Mouse (Mus musculus) adrenal gland, postnatal 25 days (tissue): ENCODE results near the gene Ugt1a1. TPM values are rescaled to one million over a fixed set of nuclear protein-coding genes. Genes with fewer than 3 reads are reported as not detected.
"Not testable (repeated sequence)": the region's sequence is repeated elsewhere in the genome, so short reads cannot be mapped to it uniquely, and the experiment has no call there.

Experiments used
- DNase-seq: peaks from one replicate; pipeline ENCODE4 v3.0.0; 2021; ENCODE audit warnings: mixed read lengths
- total RNA-seq: library from RNA; stranded (reverse); gene quantifications from 2 replicates; pipeline ENCODE4 v1.2.3, GENCODE M21; 2021

Ugt1a1 gene
- total RNA-seq, 1 experiment from 2014 or later = 28.3 TPM

- DNase-seq = no peak
These were observed 6.8 kb downstream of the Ugt1a1 start for GRCm38 (mm10) chr1:88218591-88218990.

- DNase-seq = no peak
These were observed 7.3 kb downstream of the Ugt1a1 start for GRCm38 (mm10) chr1:88219054-88219453.

GRCm38 (mm10) chr1:88220336-88220735 lies 8.6 kb downstream of the Ugt1a1 start:
- no peak for DNase-seq

GRCm38 (mm10) chr1:88222216-88222615 lies 10.5 kb downstream of the Ugt1a1 start:
- no peak for DNase-seq

GRCm38 (mm10) chr1:88223011-88223515 lies 11.3 kb downstream of the Ugt1a1 start:
- not testable (repeated sequence) for DNase-seq

- DNase-seq = no peak
These were observed 11.8 kb downstream of the Ugt1a1 start for GRCm38 (mm10) chr1:88223591-88223990.

GRCm38 (mm10) chr1:88224029-88224776 lies 12.4 kb downstream of the Ugt1a1 start:
- DNase-seq = no peak

- DNase-seq = not testable (repeated sequence)
These were observed 13.5 kb downstream of the Ugt1a1 start for GRCm38 (mm10) chr1:88225301-88225700.

- no peak for DNase-seq
These were observed 14.0 kb downstream of the Ugt1a1 start for GRCm38 (mm10) chr1:88225741-88226140.

GRCm38 (mm10) chr1:88226670-88227379 lies 15.1 kb downstream of the Ugt1a1 start, which contains the start of gene Mroh2a:
Gene Mroh2a (plus strand): TSS chr1:88226986.
- no peak for DNase-seq

GRCm38 (mm10) chr1:88227482-88227881 lies 15.7 kb downstream of the Ugt1a1 start:
- DNase-seq = no peak

GRCm38 (mm10) chr1:88228121-88228520 lies 16.4 kb downstream of the Ugt1a1 start:
- DNase-seq = no peak

- no peak for DNase-seq
These were observed 17.8 kb downstream of the Ugt1a1 start for GRCm38 (mm10) chr1:88229566-88229965.

GRCm38 (mm10) chr1:88229986-88230385 lies 18.2 kb downstream of the Ugt1a1 start:
- no peak for DNase-seq

- DNase-seq = no peak
These were observed 18.7 kb downstream of the Ugt1a1 start for GRCm38 (mm10) chr1:88230421-88230820.

GRCm38 (mm10) chr1:88230981-88231802 lies 19.4 kb downstream of the Ugt1a1 start:
- no peak for DNase-seq

- no peak for DNase-seq
These were observed 20.2 kb downstream of the Ugt1a1 start for GRCm38 (mm10) chr1:88231803-88232499.

GRCm38 (mm10) chr1:88232664-88233380 lies 21.1 kb downstream of the Ugt1a1 start:
- no peak for DNase-seq

GRCm38 (mm10) chr1:88233421-88234247 lies 21.9 kb downstream of the Ugt1a1 start:
- DNase-seq = no peak

- no peak for DNase-seq
These were observed 22.5 kb downstream of the Ugt1a1 start for GRCm38 (mm10) chr1:88234248-88234610.
